Mouse (Mus musculus) B cell, adult 67 days (primary cell): ENCODE results near the gene F2rl1. TPM values are rescaled to one million over a fixed set of nuclear protein-coding genes. Genes with fewer than 3 reads are reported as not detected.

Source experiments
- total RNA-seq, 2 experiments: library from RNA; stranded (reverse); gene quantifications; 4 replicates each; pipeline ENCODE4 v1.2.4; 2023

F2rl1 gene
- under 1 TPM; 0.44 to 0.47 TPM for total RNA-seq

GRCm38 (mm10) chr13:95524674-95525491 lies at the start of gene F2rl1:
F2rl1 (minus strand) TSS chr13:95525227.

GRCm38 (mm10) chr13:95478671-95479413 lies 46.2 kb downstream of the F2rl1 start, which contains the start of gene S100z:
S100z (minus strand) TSS chr13:95478721.

Other genes with a start within 250 kb of the F2rl1 start
- 10 to 100 TPM; 21.5 to 25.0 TPM for gene Zbed3, start 201.6 kb downstream of the F2rl1 start, total RNA-seq
- 10 to 100 TPM; 46.5 to 50.7 TPM for gene Aggf1, start 149.9 kb downstream of the F2rl1 start, total RNA-seq
- gene Crhbp, start 80.3 kb downstream of the F2rl1 start, total RNA-seq = under 1 TPM in 1 of 2 experiments, not detected in 1; 0.53 TPM
- not detected for gene S100z, start 46.5 kb downstream of the F2rl1 start, total RNA-seq
- under 1 TPM; 0.15 to 0.32 TPM for gene F2r, start 93.3 kb upstream of the F2rl1 start, total RNA-seq
- not detected for gene F2rl2, start 171.6 kb upstream of the F2rl1 start, total RNA-seq